Mouse (Mus musculus) thymus, adult 2 months (tissue): ENCODE data around the gene Akr1b8. TPM values are rescaled to one million over a fixed set of nuclear protein-coding genes. Genes with fewer than 3 reads are reported as not detected.
"Not testable (repeated sequence)": the region's sequence is repeated elsewhere in the genome, so short reads cannot be mapped to it uniquely, and the experiment has no call there.

Experiments
- DNase-seq: peaks from one replicate; pipeline ENCODE4 v3.0.0; 2021
- H3K27ac ChIP-seq: fragments of 200-500 bp; 2 replicates; pipeline ENCODE4 v1.5.1; 2012; ENCODE audit warnings: low read length, control low read depth; ENCODE audit not compliant: control insufficient read depth, insufficient read depth
- H3K27me3 ChIP-seq: fragments of 200-500 bp; 2 replicates; pipeline ENCODE4 v1.6.1; 2012; ENCODE audit warnings: mild to moderate bottlenecking, low read length, moderate library complexity, mixed read lengths; ENCODE audit not compliant: control insufficient read depth, insufficient read depth
- H3K36me3 ChIP-seq: fragments of 200-500 bp; 2 replicates; pipeline ENCODE4 v1.6.1; 2012; ENCODE audit warnings: mild to moderate bottlenecking, low read length, moderate library complexity; ENCODE audit not compliant: control insufficient read depth, insufficient read depth
- H3K4me1 ChIP-seq: fragments of 200-500 bp; replicated peaks from 2 replicates; pipeline ENCODE4 v1.6.1; 2012; ENCODE audit warnings: low read length; ENCODE audit not compliant: control insufficient read depth, insufficient read depth
- H3K4me3 ChIP-seq: fragments of 200-500 bp; 2 replicates; pipeline ENCODE4 v1.5.1; 2012; ENCODE audit warnings: mild to moderate bottlenecking, low read length, control low read depth, moderate library complexity; ENCODE audit not compliant: control insufficient read depth, insufficient read depth
- CTCF ChIP-seq: fragments of 200-500 bp; IDR thresholded peaks from 2 replicates; pipeline ENCODE4 v1.5.1; 2012; ENCODE audit warnings: mild to moderate bottlenecking, control low read depth, low read length, moderate library complexity, borderline replicate concordance; ENCODE audit not compliant: control insufficient read depth, poor library complexity, insufficient read depth; ENCODE audit errors: extremely low read depth
- POLR2A ChIP-seq: fragments of 200-500 bp; IDR thresholded peaks from 2 replicates; pipeline ENCODE4 v1.6.1; 2012; ENCODE audit warnings: mild to moderate bottlenecking, low read length, control low read depth, moderate library complexity; ENCODE audit not compliant: control insufficient read depth, poor library complexity, insufficient read depth; ENCODE audit errors: extremely low read depth
- WGBS: fragments of 180-500 bp; shearing (Covaris S2); methylation state at CpG from one replicate; pipeline ENCODE4 v1.1.7; 2018; 5-methylcytosine and 5-hydroxymethylcytosine counted together
- polyA plus RNA-seq: library from polyadenylated mRNA; depleted of rRNA; stranded (reverse); fragments of >200 nt; gene quantifications from 2 replicates; pipeline ENCODE4 v1.2.3, GENCODE M21; 2012

Gene Akr1b8
- polyA plus RNA-seq, 1 experiment = 1.4 TPM

GRCm38 (mm10) chr6:34399606-34400220, 45.8 kb downstream of the Akr1b8 start:
- no peaks in the 10 kb centered on the region for H3K4me1 ChIP-seq

DNA sequence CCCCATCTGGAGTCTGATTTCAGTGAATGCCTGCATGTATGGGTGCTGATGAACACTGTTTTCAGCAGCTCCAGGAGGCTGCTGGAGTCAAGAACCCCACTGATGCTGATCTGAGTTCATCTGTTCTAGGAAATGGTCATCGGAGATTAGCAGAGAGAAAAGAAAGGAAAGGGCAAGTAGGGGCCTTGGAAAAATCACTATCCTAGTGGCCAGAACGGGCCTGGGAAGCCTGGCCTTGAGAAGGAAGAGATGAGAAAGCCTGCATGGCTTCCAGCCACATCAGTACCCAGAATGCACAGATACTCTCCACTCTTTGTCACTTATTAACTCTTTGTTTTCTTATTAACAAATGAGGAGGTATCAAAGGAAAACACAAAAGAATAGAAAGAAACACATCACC, 46.8 kb downstream of the Akr1b8 start:
- Histone ChIP-seq H3K36me3 (peaks cover 13% of the 10 kb centered on the region), H3K27ac (no peak overlapping the region), H3K4me1 (no peaks in the 10 kb centered on the region), H3K27me3 (no peaks in the 10 kb centered on the region), H3K4me3 (no peak overlapping the region)
- WGBS = 95% methylated on average over 2 of the region's 2 CpGs
- no peak for DNase-seq
- TF ChIP-seq CTCF (no peak), POLR2A (no peak)

More at GRCm38 (mm10) chr6:34399606-34400220, 45.8 kb downstream of the Akr1b8 start:
- no peaks in the 10 kb centered on the region for H3K27me3 ChIP-seq
- peaks cover 14% of the 10 kb centered on the region for H3K36me3 ChIP-seq
- 97% methylated on average over 13 of the region's 13 CpGs for WGBS
- no peak for DNase-seq
- H3K4me3 ChIP-seq = no peak overlapping the region
- TF ChIP-seq CTCF (no peak), POLR2A (no peak)
- no peak overlapping the region for H3K27ac ChIP-seq

- Histone ChIP-seq H3K4me1 (no peaks in the 10 kb centered on the region), H3K27ac (no peak overlapping the region), H3K27me3 (no peaks in the 10 kb centered on the region), H3K36me3 (no peaks in the 10 kb centered on the region), H3K4me3 (no peak overlapping the region)
- TF ChIP-seq POLR2A = no peak
- no peak for TF ChIP-seq CTCF
- no peak for DNase-seq
- 97% methylated on average over 4 of the region's 4 CpGs for WGBS
These were observed 52.8 kb downstream of the Akr1b8 start for GRCm38 (mm10) chr6:34406746-34407145.

DNA sequence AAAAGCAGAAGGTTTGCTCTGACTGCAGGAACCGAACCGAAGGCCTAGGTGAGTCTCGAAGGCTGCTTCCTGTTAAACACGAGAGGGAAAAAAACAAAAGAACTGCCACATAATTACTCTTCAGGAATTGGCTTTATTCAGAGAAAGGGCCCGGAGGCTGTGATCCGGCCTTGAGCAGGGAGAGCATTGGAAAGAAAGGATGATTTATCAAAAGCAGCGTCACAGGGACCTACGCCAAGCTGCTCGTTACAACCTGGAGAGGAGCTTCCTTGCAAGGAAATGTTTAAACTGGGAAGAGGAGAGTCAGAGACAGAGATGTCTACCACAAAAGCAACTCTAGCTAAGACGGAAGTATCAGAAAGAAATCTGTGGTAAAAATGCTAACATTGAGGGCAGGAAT, 53.5 kb downstream of the Akr1b8 start:
- TF ChIP-seq CTCF (no peak), POLR2A (no peak)
- H3K27ac ChIP-seq = no peak overlapping the region
- no peaks in the 10 kb centered on the region for H3K36me3 ChIP-seq
- DNase-seq = no peak
- no peak overlapping the region for H3K4me3 ChIP-seq
- no peaks in the 10 kb centered on the region for H3K4me1 ChIP-seq
- H3K27me3 ChIP-seq = no peaks in the 10 kb centered on the region
- WGBS = 94% methylated on average over 10 of the region's 10 CpGs

- DNase-seq = no peak
- Histone ChIP-seq H3K4me1 (no peaks in the 10 kb centered on the region), H3K4me3 (no peak within 1 kb of the TSS), H3K27ac (no peak within 1 kb of the TSS), H3K36me3 (no peaks in the 10 kb centered on the region), H3K27me3 (no peaks in the 10 kb centered on the region)
- TF ChIP-seq CTCF (no peak), POLR2A (no peak)
- WGBS = 75% methylated on average over 6 of the region's 6 CpGs
These were observed 58.1 kb downstream of the Akr1b8 start, which contains the start of gene Akr1b7 for GRCm38 (mm10) chr6:34412023-34412422. TSS of gene Akr1b7 (plus strand) at chr6:34412334.

GRCm38 (mm10) chr6:34412688-34413087, 58.8 kb downstream of the Akr1b8 start:
- WGBS = 86% methylated on average over 1 of the region's 1 CpGs
- H3K4me3 ChIP-seq = no peak overlapping the region
- no peaks in the 10 kb centered on the region for H3K36me3 ChIP-seq
- H3K27me3 ChIP-seq = no peaks in the 10 kb centered on the region
- no peak for TF ChIP-seq CTCF
- no peak for TF ChIP-seq POLR2A
- no peak for DNase-seq
- H3K27ac ChIP-seq = no peak overlapping the region
- no peaks in the 10 kb centered on the region for H3K4me1 ChIP-seq

DNA sequence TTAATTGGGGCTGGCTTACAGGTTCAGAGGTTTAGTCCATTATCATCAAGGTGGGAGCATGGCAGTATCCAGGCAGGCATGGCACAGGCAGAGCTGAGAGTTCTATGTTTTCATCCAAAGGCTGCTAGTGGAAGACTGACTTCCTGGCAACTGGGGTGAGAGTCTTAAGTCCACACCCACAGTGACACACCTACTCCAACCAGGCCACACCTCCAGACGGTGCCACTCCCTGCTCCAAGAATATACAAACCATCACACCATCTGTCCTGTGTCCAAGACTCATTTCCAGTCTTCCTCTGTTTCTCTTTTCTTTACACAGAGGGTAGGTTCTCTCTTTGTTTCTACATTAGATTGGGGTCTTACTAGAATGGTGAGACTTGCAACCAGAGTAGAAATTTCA, 59.5 kb downstream of the Akr1b8 start:
- DNase-seq, H3K27ac ChIP-seq, H3K4me1 ChIP-seq, H3K36me3 ChIP-seq, H3K4me3 ChIP-seq, H3K27me3 ChIP-seq: not testable (repeated sequence)
- 66% methylated on average over 1 of the region's 1 CpGs for WGBS
